Mouse (Mus musculus) hindbrain, postnatal 0 days (tissue): ENCODE results near the gene Gm20708. TPM values are rescaled to one million over a fixed set of nuclear protein-coding genes. Genes with fewer than 3 reads are reported as not detected.

Experiments
- ATAC-seq: fragments of 200-750 bp; cut with Nextera tagmentation; 2 replicates; pipeline ENCODE4 v1.8.0; 2017; ENCODE audit warnings: mild to moderate bottlenecking, moderate TSS enrichment, moderate library complexity
- DNase-seq: peaks from one replicate; pipeline ENCODE4 v3.0.0-alpha.2; 2015; ENCODE audit warnings: low spot score
- H3K27ac ChIP-seq: fragments of 300-500 bp; sonication (generic); 2 replicates; pipeline ENCODE4 v1.5.1; 2014; ENCODE audit warnings: mild to moderate bottlenecking
- H3K27me3 ChIP-seq: fragments of 300-500 bp; sonication (generic); 2 replicates; pipeline ENCODE4 v1.6.1; 2014; ENCODE audit warnings: low read length, mixed read lengths; ENCODE audit not compliant: insufficient read depth
- H3K36me3 ChIP-seq: fragments of 300-500 bp; sonication (generic); 2 replicates; pipeline ENCODE4 v1.6.1; 2014; ENCODE audit warnings: low read length, mixed read lengths; ENCODE audit not compliant: insufficient read depth
- H3K4me1 ChIP-seq: fragments of 300-500 bp; sonication (generic); 2 replicates; pipeline ENCODE4 v1.6.1; 2014; ENCODE audit warnings: antibody characterized with exemption, low read length, mixed read lengths; ENCODE audit not compliant: insufficient read depth
- H3K4me2 ChIP-seq: fragments of 300-500 bp; sonication (generic); 2 replicates; pipeline ENCODE4 v1.6.1; 2014; ENCODE audit warnings: low read depth, mild to moderate bottlenecking, low read length, moderate library complexity, mixed read lengths
- H3K4me3 ChIP-seq: fragments of 300-500 bp; sonication (generic); 2 replicates; pipeline ENCODE4 v1.5.1; 2014; ENCODE audit warnings: low read length
- H3K9ac ChIP-seq: fragments of 300-500 bp; sonication (generic); replicated peaks from 2 replicates; pipeline ENCODE4 v1.6.1; 2014; ENCODE audit warnings: mild to moderate bottlenecking, low read length, moderate library complexity, mixed read lengths
- H3K9me3 ChIP-seq: fragments of 300-500 bp; sonication (generic); 2 replicates; pipeline ENCODE4 v1.6.1; 2016; ENCODE audit warnings: low read length, mixed read lengths
- CTCF ChIP-seq: IDR thresholded peaks from 2 replicates; pipeline ENCODE4 v1.5.1; 2016; ENCODE audit warnings: antibody characterized with exemption, control low read depth, low read depth
- WGBS: fragments of 180-500 bp; shearing (Covaris S2); extraction: QIAGEN DNeasy Blood & Tissue Kit; methylation state at CpG from one replicate; pipeline ENCODE4 v1.1.7; 2014; 5-methylcytosine and 5-hydroxymethylcytosine counted together
- polyA plus RNA-seq: library from polyadenylated mRNA; unstranded; fragments of >200 nt; fragmentation: Nextera tagmentation; extraction: Ambion mirVana; gene quantifications from 2 replicates; pipeline ENCODE4 v1.2.1, GENCODE M21; 2015
- total RNA-seq: library from RNA; depleted of rRNA; stranded (reverse); fragments of >200 nt; gene quantifications from 2 replicates; pipeline ENCODE4 v1.2.3, GENCODE M21; 2014

The Gm20708 gene
- total and polyA plus RNA-seq, 2 experiments from 2014 or later, result 1.4 TPM; not detected in 1

- ATAC-seq (no peak), DNase-seq (no peak)
- Histone ChIP-seq H3K27ac (no peak overlapping the region), H3K4me3 (no peak overlapping the region), H3K4me2 (no peak overlapping the region), H3K9me3 (no peaks in the 10 kb centered on the region), H3K4me1 (peaks cover 7% of the 10 kb centered on the region; the same call in 1 of the 2 replicates), H3K27me3 (no peaks in the 10 kb centered on the region), H3K9ac (no peak overlapping the region), H3K36me3 (peaks cover 15% of the 10 kb centered on the region; the same call in 1 of the 2 replicates)
- WGBS, result 86% methylated on average over 3 of the region's 3 CpGs
- no peak for TF ChIP-seq CTCF
These were observed 43.2 kb upstream of the Gm20708 start for GRCm38 (mm10) chr11:117766275-117766674.

DNA sequence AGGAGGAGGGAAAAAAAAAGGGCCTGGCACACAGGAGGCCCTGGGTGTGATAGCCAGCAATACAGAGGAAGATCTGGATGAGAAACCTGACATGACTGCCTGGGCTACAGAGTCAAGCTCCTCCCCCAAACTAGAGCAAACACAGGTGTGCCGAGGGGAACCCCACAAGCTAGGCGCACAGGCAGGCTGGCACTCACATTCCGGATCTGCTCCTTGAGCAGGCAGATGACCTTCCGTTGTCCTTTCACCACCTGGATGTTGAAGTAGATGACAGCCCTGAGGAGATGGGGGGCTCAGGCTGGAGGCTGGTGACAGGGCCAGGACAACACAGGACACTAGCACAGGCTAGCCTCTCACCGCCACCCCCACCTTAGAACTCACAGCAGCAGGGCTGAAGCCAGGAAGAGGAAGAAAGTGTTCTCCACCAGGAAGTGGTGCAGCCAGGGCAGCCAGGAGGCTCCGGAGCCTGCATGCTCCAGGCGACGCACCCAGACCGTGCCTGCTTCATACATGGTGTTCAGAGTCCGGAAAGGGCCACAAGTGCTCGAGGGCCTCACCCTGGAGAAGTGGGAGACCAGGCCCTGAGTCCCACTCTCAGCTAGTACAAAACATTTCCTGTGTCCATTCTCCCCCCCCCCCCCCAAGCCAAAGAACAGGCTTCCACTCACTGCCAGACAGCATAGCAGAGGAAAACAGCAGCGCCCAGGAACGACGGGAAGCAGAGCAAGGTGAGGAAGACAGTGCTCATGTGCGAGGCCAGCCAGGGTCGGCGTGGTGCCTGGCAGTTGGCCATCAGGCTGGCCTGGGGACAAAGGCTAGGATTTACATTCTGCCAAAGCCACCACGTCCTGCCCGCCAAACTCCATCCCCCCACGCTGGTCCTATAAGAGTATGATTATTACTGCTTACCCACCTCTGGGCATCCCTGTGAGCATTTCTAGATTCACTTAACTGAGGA is 40.5 kb upstream of the Gm20708 start:
- Histone ChIP-seq H3K9ac (no peak overlapping the region), H3K36me3 (peaks cover 2% of the 10 kb centered on the region; the same call in 1 of the 2 replicates), H3K4me3 (no peak overlapping the region), H3K4me2 (no peak overlapping the region), H3K27me3 (no peaks in the 10 kb centered on the region), H3K9me3 (no peaks in the 10 kb centered on the region), H3K27ac (peak overlapping the region; percentile 48; the same call in 1 of the 2 replicates), H3K4me1 (peaks cover 7% of the 10 kb centered on the region; the same call in 1 of the 2 replicates)
- DNase-seq (peak; percentile 50), ATAC-seq (no peak)
- no peak for TF ChIP-seq CTCF
- WGBS, result 62% methylated on average over 20 of the region's 20 CpGs

DNA sequence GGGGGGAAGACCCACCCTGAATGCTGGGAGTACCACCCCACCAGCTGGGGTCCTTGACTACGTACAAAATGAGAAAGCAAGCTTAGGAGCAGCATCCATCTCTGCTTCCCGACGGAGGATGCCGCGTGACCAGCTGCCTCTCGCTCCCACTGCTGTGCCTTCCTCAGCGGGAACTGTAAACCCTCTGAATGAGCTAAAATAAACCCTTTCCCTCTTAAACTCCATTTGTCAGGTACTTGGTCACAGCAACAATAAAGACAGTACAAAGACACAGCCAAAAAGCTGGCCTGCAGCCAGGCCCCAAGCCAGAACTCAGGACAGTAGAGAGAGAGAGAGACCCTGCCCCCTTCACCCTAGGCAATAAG is 39.8 kb upstream of the Gm20708 start:
- WGBS, result 49% methylated on average over 7 of the region's 7 CpGs
- ATAC-seq, result no peak
- peaks cover 7% of the 10 kb centered on the region; the same call in 1 of the 2 replicates for H3K4me1 ChIP-seq

GRCm38 (mm10) chr11:117770407-117770806 is 39.1 kb upstream of the Gm20708 start:
- TF ChIP-seq CTCF, result no peak
- Histone ChIP-seq H3K9me3 (no peaks in the 10 kb centered on the region), H3K27me3 (no peaks in the 10 kb centered on the region), H3K36me3 (no peaks in the 10 kb centered on the region), H3K4me1 (peaks cover 7% of the 10 kb centered on the region; the same call in 1 of the 2 replicates), H3K27ac (peak overlapping the region; percentile 2; the same call in 1 of the 2 replicates), H3K4me2 (no peak overlapping the region), H3K4me3 (no peak overlapping the region), H3K9ac (no peak overlapping the region)
- DNase-seq (peak; percentile 43), ATAC-seq (peak; percentile 33; the same call in 1 of the 2 replicates)
- 64% methylated on average over 10 of the region's 10 CpGs for WGBS

More for the DNA sequence above, 39.8 kb upstream of the Gm20708 start:
- no peaks in the 10 kb centered on the region for H3K9me3 ChIP-seq
- H3K36me3 ChIP-seq, result no peaks in the 10 kb centered on the region
- H3K4me2 ChIP-seq, result no peak overlapping the region
- 0 out of 2 replicates have a peak overlapping the region, but pooled peaks have one; percentile 48 for H3K27ac ChIP-seq
- H3K4me3 ChIP-seq, result no peak overlapping the region
- no peaks in the 10 kb centered on the region for H3K27me3 ChIP-seq
- no peak for TF ChIP-seq CTCF
- peak; percentile 19 for DNase-seq
- no peak overlapping the region for H3K9ac ChIP-seq

GRCm38 (mm10) chr11:117772352-117772751 is 37.1 kb upstream of the Gm20708 start:
- no peak overlapping the region for H3K27ac ChIP-seq
- no peak for TF ChIP-seq CTCF
- no peak for DNase-seq

DNA sequence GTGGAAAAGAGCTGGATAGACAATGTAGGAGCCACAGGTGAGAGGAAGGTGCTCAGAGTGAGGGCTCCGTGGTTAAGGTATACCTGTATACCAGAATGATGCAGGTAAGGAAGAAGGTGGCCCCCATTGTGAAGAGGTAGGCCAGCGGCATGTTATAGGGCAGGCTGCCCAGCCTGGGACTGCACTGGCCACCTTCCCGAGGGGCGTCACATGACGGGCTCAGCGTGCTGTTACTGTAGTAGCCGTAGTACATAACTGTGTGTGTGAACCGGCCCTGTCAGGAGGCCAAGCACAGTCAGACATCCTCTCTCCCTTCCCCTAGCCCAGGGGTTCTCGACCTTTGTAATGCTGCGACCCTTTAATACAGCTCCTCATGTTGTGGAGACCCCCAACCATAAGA is 34.5 kb upstream of the Gm20708 start:
- no peaks in the 10 kb centered on the region for H3K9me3 ChIP-seq
- no peak for DNase-seq
- H3K36me3 ChIP-seq, result no peaks in the 10 kb centered on the region
- no peak overlapping the region for H3K4me2 ChIP-seq
- WGBS, result 90% methylated on average over 10 of the region's 10 CpGs
- H3K27me3 ChIP-seq, result no peaks in the 10 kb centered on the region
- ATAC-seq, result no peak
- no peak overlapping the region for H3K4me3 ChIP-seq
- no peak for TF ChIP-seq CTCF
- no peak overlapping the region for H3K9ac ChIP-seq
- H3K27ac ChIP-seq, result no peak overlapping the region
- H3K4me1 ChIP-seq, result peaks cover 9% of the 10 kb centered on the region

More at GRCm38 (mm10) chr11:117772352-117772751, 37.1 kb upstream of the Gm20708 start:
- H3K4me3 ChIP-seq, result no peak overlapping the region
- no peak for ATAC-seq
- H3K27me3 ChIP-seq, result no peaks in the 10 kb centered on the region
- H3K36me3 ChIP-seq, result no peaks in the 10 kb centered on the region
- no peak overlapping the region for H3K9ac ChIP-seq
- peaks cover 7% of the 10 kb centered on the region; the same call in 1 of the 2 replicates for H3K4me1 ChIP-seq
- no peaks in the 10 kb centered on the region for H3K9me3 ChIP-seq
- 92% methylated on average over 7 of the region's 7 CpGs for WGBS
- H3K4me2 ChIP-seq, result no peak overlapping the region

DNA sequence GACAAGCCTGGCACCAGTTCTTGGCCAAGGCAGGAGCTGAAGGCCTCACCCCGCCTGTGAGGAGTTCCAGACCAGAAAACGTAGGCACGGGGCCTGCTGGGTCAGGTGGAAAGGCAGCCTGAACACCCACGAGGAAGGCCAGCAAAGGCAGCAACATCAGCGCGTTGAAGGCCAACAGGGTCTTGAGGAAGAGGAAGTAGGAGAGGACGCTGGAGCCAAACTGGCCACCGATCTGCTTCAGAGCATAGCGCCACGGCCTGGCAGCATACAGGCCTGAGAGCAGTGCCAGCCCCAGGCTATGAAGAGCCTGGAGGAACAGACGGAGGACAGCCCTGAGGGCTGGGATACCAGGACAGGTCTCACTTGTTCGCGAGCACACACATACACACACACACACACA is 33.9 kb upstream of the Gm20708 start:
- no peak for DNase-seq
- H3K9me3 ChIP-seq, result no peaks in the 10 kb centered on the region
- H3K36me3 ChIP-seq, result no peaks in the 10 kb centered on the region
- H3K27ac ChIP-seq, result no peak overlapping the region
- ATAC-seq, result no peak
- TF ChIP-seq CTCF, result no peak
- H3K9ac ChIP-seq, result no peak overlapping the region
- WGBS, result 91% methylated on average over 13 of the region's 13 CpGs
- no peak overlapping the region for H3K4me3 ChIP-seq
- peaks cover 14% of the 10 kb centered on the region for H3K4me1 ChIP-seq
- H3K4me2 ChIP-seq, result no peak overlapping the region
- no peaks in the 10 kb centered on the region for H3K27me3 ChIP-seq
